Mouse (Mus musculus) cerebellum, adult 9-11 months (tissue): ENCODE measurements around the gene Mtch1.
"Not testable (repeated sequence)": the region's sequence is repeated elsewhere in the genome, so short reads cannot be mapped to it uniquely, and the experiment has no call there.

Experiments used
- DNase-seq: peaks from one replicate; pipeline ENCODE4 v3.0.0; 2022

Gene Mtch1

GRCm38 (mm10) chr17:29332186-29332685, 15.5 kb downstream of the Mtch1 start:
- DNase-seq, result peak; percentile 26

- DNase-seq, result peak; percentile 85
Observed at GRCm38 (mm10) chr17:29330671-29331410, 16.9 kb downstream of the Mtch1 start.

- DNase-seq, result peak; percentile 32
Observed at GRCm38 (mm10) chr17:29330221-29330620, 17.5 kb downstream of the Mtch1 start.

GRCm38 (mm10) chr17:29327691-29328090, 20.0 kb downstream of the Mtch1 start:
- peak; percentile 9 for DNase-seq

- DNase-seq, result peak; percentile 12
Observed at GRCm38 (mm10) chr17:29326531-29327529, 20.9 kb downstream of the Mtch1 start.

GRCm38 (mm10) chr17:29325831-29326230, 21.9 kb downstream of the Mtch1 start:
- DNase-seq, result no peak

GRCm38 (mm10) chr17:29323625-29324024, 24.1 kb downstream of the Mtch1 start:
- no peak for DNase-seq

GRCm38 (mm10) chr17:29322603-29322962, 25.2 kb downstream of the Mtch1 start:
- DNase-seq, result no peak

GRCm38 (mm10) chr17:29321765-29322602, 25.8 kb downstream of the Mtch1 start:
- DNase-seq, result no peak

GRCm38 (mm10) chr17:29319881-29320639, 27.7 kb downstream of the Mtch1 start:
- DNase-seq, result no peak

- DNase-seq, result no peak
Observed at GRCm38 (mm10) chr17:29319476-29319875, 28.3 kb downstream of the Mtch1 start.

GRCm38 (mm10) chr17:29318731-29319250, 28.9 kb downstream of the Mtch1 start:
- no peak for DNase-seq

- not testable (repeated sequence) for DNase-seq
Observed at GRCm38 (mm10) chr17:29317380-29317779, 30.4 kb downstream of the Mtch1 start, which contains the start of gene Pi16. TSS of gene Pi16 (plus strand) at chr17:29317680.

- no peak for DNase-seq
Observed at GRCm38 (mm10) chr17:29316891-29317290, 30.8 kb downstream of the Mtch1 start.

GRCm38 (mm10) chr17:29315672-29316465, 31.9 kb downstream of the Mtch1 start:
- DNase-seq, result no peak

- no peak for DNase-seq
Observed at GRCm38 (mm10) chr17:29313300-29313699, 34.4 kb downstream of the Mtch1 start.

GRCm38 (mm10) chr17:29312082-29312481, 35.7 kb downstream of the Mtch1 start:
- DNase-seq, result no peak

GRCm38 (mm10) chr17:29311602-29312001, 36.1 kb downstream of the Mtch1 start:
- no peak for DNase-seq

- DNase-seq, result no peak
Observed at GRCm38 (mm10) chr17:29310056-29310623, 37.6 kb downstream of the Mtch1 start.

GRCm38 (mm10) chr17:29305871-29306270, 41.9 kb downstream of the Mtch1 start:
- DNase-seq, result no peak
